Mouse (Mus musculus) C2C12 (cell line): ENCODE measurements around the gene Tmem28. TPM values are rescaled to one million over a fixed set of nuclear protein-coding genes. Genes with fewer than 3 reads are reported as not detected.

Experiments used
- H3K27me3 ChIP-seq: one replicate; pipeline ENCODE4 v1.6.1; 2011; ENCODE audit not compliant: control insufficient read depth, insufficient read depth, insufficient read length
- H3K36me3 ChIP-seq: one replicate; pipeline ENCODE4 v1.6.1; 2011; ENCODE audit not compliant: control insufficient read depth, insufficient read depth
- H3K4me3 ChIP-seq: one replicate; pipeline ENCODE4 v1.5.1; 2011; ENCODE audit warnings: mild to moderate bottlenecking, control low read depth; ENCODE audit not compliant: poor library complexity, insufficient read depth, severe bottlenecking
- H3K79me2 ChIP-seq: one replicate; pipeline ENCODE4 v1.6.1; 2011; ENCODE audit not compliant: control insufficient read depth, insufficient read depth
- H3K79me3 ChIP-seq: one replicate; pipeline ENCODE4 v1.6.1; 2011; ENCODE audit warnings: low read depth, control low read depth
- H3ac ChIP-seq: one replicate; pipeline ENCODE3; 2011; ENCODE audit warnings: low read depth; ENCODE audit not compliant: control insufficient read depth, insufficient read length
- CEBPB ChIP-seq: IDR thresholded peaks from one replicate; pipeline ENCODE4 v1.6.1; 2011; ENCODE audit warnings: low read depth, mild to moderate bottlenecking, control low read depth, moderate library complexity
- CTCF ChIP-seq: IDR thresholded peaks from one replicate; pipeline ENCODE4 v1.5.1; 2011; ENCODE audit not compliant: control insufficient read depth, insufficient read depth, insufficient read length
- FOSL1 ChIP-seq: IDR thresholded peaks from one replicate; pipeline ENCODE4 v1.8.0; 2011; ENCODE audit warnings: mild to moderate bottlenecking, low read length; ENCODE audit not compliant: poor library complexity, insufficient read depth, severe bottlenecking
- MAX ChIP-seq: IDR thresholded peaks from one replicate; pipeline ENCODE4 v1.6.1; 2011; ENCODE audit warnings: mild to moderate bottlenecking, control low read depth
- MYOD1 ChIP-seq: IDR thresholded peaks from one replicate; pipeline ENCODE4 v1.6.1; 2011; ENCODE audit warnings: low read depth; ENCODE audit not compliant: control insufficient read depth, insufficient read length
- MYOG ChIP-seq: IDR thresholded peaks from one replicate; pipeline ENCODE4 v1.6.1; 2011; ENCODE audit not compliant: control insufficient read depth, insufficient read length; ENCODE audit errors: extremely low read depth
- USF1 ChIP-seq: IDR thresholded peaks from one replicate; pipeline ENCODE4 v1.6.1; 2011; ENCODE audit warnings: low read depth, mild to moderate bottlenecking, control low read depth, moderate library complexity
- polyA plus RNA-seq: library from polyadenylated mRNA; unstranded; fragments of >200 nt; fragmentation: generic; extraction: Trizol; gene quantifications from one replicate; pipeline ENCODE4 v1.2.1, GENCODE M21; 2012; ENCODE audit warnings: missing spikeins

Gene Tmem28
- polyA plus RNA-seq, 1 experiment = not detected

DNA sequence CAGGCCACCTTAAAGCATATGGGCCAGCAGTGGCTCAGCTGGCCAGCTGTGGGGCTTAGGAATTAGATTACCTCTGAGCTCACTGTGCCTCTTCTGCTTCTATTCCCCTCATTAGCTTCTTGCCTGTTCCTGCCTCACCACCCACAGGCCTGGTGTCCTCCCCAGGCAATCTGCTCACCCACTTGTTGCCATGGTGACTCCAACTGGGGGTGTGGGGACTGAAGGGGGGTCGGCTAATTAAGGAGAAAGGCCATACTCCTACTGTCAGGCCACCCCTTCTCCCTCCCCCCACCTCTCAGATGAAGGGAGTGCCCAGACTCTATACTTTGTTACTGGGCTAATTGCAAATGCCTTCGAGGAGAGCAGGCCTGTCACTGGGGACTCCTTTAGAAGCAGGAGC, 21.3 kb downstream of the Tmem28 start:
- no peak overlapping the region for H3K4me3 ChIP-seq
- H3K79me3 ChIP-seq = no peaks in the 10 kb centered on the region
- H3K27me3 ChIP-seq = no peaks in the 10 kb centered on the region
- no peaks in the 10 kb centered on the region for H3K36me3 ChIP-seq
- no peak overlapping the region for H3ac ChIP-seq
- TF ChIP-seq USF1 = no peak
- TF ChIP-seq CTCF = no peak
- TF ChIP-seq MYOG = no peak
- TF ChIP-seq MAX = no peak
- no peak for TF ChIP-seq MYOD1
- no peak for TF ChIP-seq FOSL1
- no peak for TF ChIP-seq CEBPB
- H3K79me2 ChIP-seq = no peaks in the 10 kb centered on the region

DNA sequence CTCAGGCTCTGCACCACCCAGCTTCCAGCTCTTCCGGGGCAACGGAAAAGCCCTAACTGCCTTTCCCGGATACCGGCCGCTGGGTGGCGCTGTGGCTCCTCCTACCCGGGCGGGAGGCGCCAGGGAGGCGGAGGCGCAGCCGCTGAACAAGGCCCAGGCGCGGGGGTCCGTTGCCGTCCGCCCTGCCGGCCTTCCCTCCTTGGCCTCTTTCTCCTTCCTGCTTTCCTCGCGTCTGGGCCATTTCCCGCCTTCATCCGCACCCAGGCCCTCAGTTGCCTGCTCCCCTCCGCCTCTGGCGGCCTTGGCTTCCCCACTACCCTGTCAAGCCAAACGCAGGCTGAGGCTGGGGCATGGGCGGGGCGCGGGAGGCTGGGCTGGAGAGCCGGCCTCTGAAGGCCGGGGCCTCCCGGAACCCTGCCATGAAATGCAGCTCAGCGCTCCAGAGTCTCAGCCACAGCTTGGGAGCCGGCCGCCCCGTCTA, 32.5 kb downstream of the Tmem28 start:
- H3K27me3 ChIP-seq = no peaks in the 10 kb centered on the region
- H3K4me3 ChIP-seq = no peak overlapping the region
- H3K36me3 ChIP-seq = no peaks in the 10 kb centered on the region
- TF ChIP-seq CTCF = no peak
- TF ChIP-seq USF1 = no peak
- TF ChIP-seq MYOG = no peak
- TF ChIP-seq FOSL1 = no peak
- TF ChIP-seq MAX = no peak
- no peak for TF ChIP-seq CEBPB
- TF ChIP-seq MYOD1 = no peak
- no peaks in the 10 kb centered on the region for H3K79me2 ChIP-seq
- H3ac ChIP-seq = no peak overlapping the region
- no peaks in the 10 kb centered on the region for H3K79me3 ChIP-seq

DNA sequence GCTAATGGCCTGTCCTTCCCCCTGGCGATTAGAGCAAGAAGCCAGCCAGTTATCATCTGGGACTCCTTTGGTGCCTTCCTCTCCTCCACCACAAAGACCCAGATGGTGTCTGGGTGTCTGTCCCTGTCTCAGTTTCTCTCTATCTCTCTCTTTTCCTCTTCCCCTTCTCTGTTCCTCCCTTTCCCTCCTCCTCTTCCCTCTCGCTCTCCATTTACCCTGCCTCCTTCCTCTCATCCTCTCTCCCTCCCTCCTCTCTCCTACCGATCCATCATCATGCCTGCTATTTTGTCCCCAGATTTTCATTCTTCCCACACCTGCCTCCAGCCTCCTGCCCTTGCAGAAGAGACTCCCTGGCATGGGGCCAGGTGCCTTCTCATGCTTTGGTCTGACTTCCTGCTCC, 33.0 kb downstream of the Tmem28 start:
- TF ChIP-seq FOSL1 = no peak
- TF ChIP-seq USF1 = no peak
- TF ChIP-seq MAX = no peak
- TF ChIP-seq MYOG = no peak
- no peak for TF ChIP-seq MYOD1
- TF ChIP-seq CTCF = no peak
- TF ChIP-seq CEBPB = no peak
- Histone ChIP-seq H3K4me3 (no peak overlapping the region), H3K79me2 (no peaks in the 10 kb centered on the region), H3K79me3 (no peaks in the 10 kb centered on the region), H3K36me3 (no peaks in the 10 kb centered on the region), H3K27me3 (no peaks in the 10 kb centered on the region), H3ac (no peak overlapping the region)

DNA sequence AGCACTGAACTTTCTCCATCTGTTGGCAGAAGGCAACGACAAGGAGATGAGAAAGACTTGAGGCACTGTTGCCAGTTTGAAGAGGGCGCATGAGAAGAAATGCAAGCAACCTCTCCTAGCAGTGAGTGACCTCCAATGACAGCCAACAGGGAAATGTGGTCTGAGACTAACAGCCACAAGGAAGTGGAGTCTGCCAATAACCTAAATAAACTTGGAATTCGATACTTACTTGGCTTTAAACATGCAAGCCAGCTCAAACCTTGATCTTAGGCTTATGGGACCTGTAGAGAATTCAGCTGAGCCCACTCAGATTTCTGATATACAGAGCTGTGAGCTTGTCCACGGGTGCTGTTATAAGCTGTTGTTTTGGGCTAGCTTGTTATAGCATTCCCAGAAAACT, 51.4 kb downstream of the Tmem28 start:
- H3K36me3 ChIP-seq = no peaks in the 10 kb centered on the region
- H3K79me2 ChIP-seq = no peaks in the 10 kb centered on the region
- H3K27me3 ChIP-seq = no peaks in the 10 kb centered on the region
- no peak overlapping the region for H3ac ChIP-seq
- H3K79me3 ChIP-seq = no peaks in the 10 kb centered on the region
- no peak overlapping the region for H3K4me3 ChIP-seq
- no peak for TF ChIP-seq FOSL1
- TF ChIP-seq MYOD1 = no peak
- no peak for TF ChIP-seq MAX
- no peak for TF ChIP-seq CEBPB
- no peak for TF ChIP-seq CTCF
- no peak for TF ChIP-seq MYOG
- TF ChIP-seq USF1 = no peak

DNA sequence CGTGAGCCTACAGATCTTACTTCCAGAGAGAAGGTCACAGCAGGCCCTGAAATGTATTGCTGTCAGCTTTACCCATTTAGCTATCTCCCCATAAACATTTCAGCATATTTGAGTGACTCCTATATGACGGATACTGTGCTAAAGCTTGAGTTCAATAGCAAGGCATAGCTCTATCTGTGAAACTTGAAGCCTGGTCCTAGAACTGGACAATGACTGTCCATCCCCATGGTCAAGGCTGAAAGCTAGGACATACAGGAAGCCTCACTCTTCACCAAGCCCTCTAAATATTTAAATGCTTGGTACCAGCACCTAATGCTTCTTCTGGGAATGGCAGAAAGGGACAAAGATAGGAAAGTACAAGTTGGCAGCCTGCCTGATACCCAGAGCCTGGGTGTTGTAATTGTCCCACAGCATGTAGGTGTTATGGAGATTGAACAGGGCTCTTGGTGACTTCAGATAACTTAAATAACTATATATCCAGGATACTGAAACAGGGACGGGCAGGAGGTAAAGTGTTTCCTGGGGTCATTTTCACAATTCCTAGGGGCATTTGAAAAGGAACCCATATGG, 51.9 kb downstream of the Tmem28 start:
- no peaks in the 10 kb centered on the region for H3K36me3 ChIP-seq
- H3K79me3 ChIP-seq = no peaks in the 10 kb centered on the region
- H3ac ChIP-seq = no peak overlapping the region
- H3K27me3 ChIP-seq = no peaks in the 10 kb centered on the region
- no peak for TF ChIP-seq CEBPB
- no peak for TF ChIP-seq CTCF
- TF ChIP-seq FOSL1 = no peak
- no peak for TF ChIP-seq MYOD1
- TF ChIP-seq MAX = no peak
- TF ChIP-seq MYOG = no peak
- TF ChIP-seq USF1 = no peak
- no peak overlapping the region for H3K4me3 ChIP-seq
- no peaks in the 10 kb centered on the region for H3K79me2 ChIP-seq

DNA sequence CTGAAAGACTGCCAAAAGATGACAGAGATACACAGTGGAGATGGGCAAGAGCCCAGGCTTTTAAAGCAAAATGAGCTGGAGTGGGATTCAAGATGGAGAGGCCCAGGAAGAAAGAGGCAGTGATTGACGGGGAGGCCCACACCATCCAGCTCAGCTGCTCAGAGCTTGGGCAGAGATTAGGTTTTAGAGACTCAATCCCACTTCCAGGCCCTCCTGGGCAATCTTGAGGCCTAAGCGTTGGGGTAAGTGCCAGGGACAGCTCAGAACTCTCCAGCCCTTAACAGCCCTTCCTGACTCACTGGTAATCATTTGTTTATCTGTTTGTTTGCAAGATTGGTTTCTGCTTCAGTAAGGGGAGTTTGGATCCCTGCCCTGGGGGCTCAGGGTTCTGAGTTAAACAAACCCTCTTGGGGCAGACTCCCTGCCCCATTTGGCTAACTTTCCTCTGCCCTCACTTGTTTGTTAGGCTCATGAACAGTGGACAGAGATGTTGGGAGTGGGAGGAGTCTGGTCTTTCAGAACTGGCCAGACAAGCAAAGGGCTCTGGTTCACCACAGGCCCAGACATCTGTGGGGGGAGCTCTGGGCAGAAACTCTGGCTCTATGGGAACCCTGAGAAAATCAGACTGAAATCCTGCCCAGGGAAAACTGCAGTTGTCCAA, 52.6 kb downstream of the Tmem28 start:
- Histone ChIP-seq H3K27me3 (no peaks in the 10 kb centered on the region), H3K36me3 (no peaks in the 10 kb centered on the region), H3ac (no peak overlapping the region), H3K79me2 (no peaks in the 10 kb centered on the region), H3K4me3 (no peak overlapping the region), H3K79me3 (no peaks in the 10 kb centered on the region)
- TF ChIP-seq CEBPB (no peak), USF1 (no peak)
